Mouse (Mus musculus) erythroblast, embryonic 14.5 days (primary cell): ENCODE measurements around the gene Gm10382. TPM values are rescaled to one million over a fixed set of nuclear protein-coding genes. Genes with fewer than 3 reads are reported as not detected.

Experiments
- H3K27me3 ChIP-seq: 2 replicates; pipeline ENCODE4 v1.6.1; 2012; ENCODE audit warnings: inconsistent platforms; ENCODE audit not compliant: control insufficient read depth
- H3K36me3 ChIP-seq: 2 replicates; pipeline ENCODE4 v1.6.1; 2012; ENCODE audit warnings: mild to moderate bottlenecking, inconsistent platforms; ENCODE audit not compliant: control insufficient read depth
- H3K4me1 ChIP-seq: 2 replicates; pipeline ENCODE4 v1.6.1; 2012; ENCODE audit warnings: inconsistent platforms; ENCODE audit not compliant: control insufficient read depth
- H3K4me3 ChIP-seq: replicated peaks from 2 replicates; pipeline ENCODE3; 2012; ENCODE audit warnings: moderate library complexity, mild to moderate bottlenecking, inconsistent platforms
- H3K9me3 ChIP-seq: 2 replicates; pipeline ENCODE4 v1.6.1; 2012; ENCODE audit warnings: low read length, inconsistent platforms, mixed read lengths; ENCODE audit not compliant: control insufficient read depth
- GATA1 ChIP-seq: IDR thresholded peaks from 2 replicates; pipeline ENCODE4 v1.6.1; 2012; ENCODE audit warnings: low read length, inconsistent platforms, mixed read lengths
- TAL1 ChIP-seq: IDR thresholded peaks from 3 replicates; pipeline ENCODE4 v1.6.1; 2012; ENCODE audit warnings: low read length, inconsistent platforms, mixed read lengths
- polyA plus RNA-seq: library from polyadenylated mRNA; stranded (reverse); fragments of >175 nt; gene quantifications from 2 replicates; pipeline ENCODE4 v1.2.3, GENCODE M21; 2012

Gene Gm10382
- polyA plus RNA-seq, 1 experiment = 0.06 TPM

GRCm38 (mm10) chr5:125402991-125403390 is 13.9 kb downstream of the Gm10382 start:
- no peak for TF ChIP-seq GATA1
- TF ChIP-seq TAL1 = no peak
- H3K9me3 ChIP-seq = no peaks in the 10 kb centered on the region; the same call in 1 of the 2 replicates
- H3K4me1 ChIP-seq = peaks cover 45% of the 10 kb centered on the region
- no peak overlapping the region for H3K4me3 ChIP-seq
- H3K36me3 ChIP-seq = no peaks in the 10 kb centered on the region
- H3K27me3 ChIP-seq = peaks cover 60% of the 10 kb centered on the region

- H3K4me1 ChIP-seq = peaks cover 53% of the 10 kb centered on the region
- H3K36me3 ChIP-seq = no peaks in the 10 kb centered on the region
- peaks cover 52% of the 10 kb centered on the region for H3K27me3 ChIP-seq
- peak overlapping the region; percentile 67 for H3K4me3 ChIP-seq
- no peaks in the 10 kb centered on the region; the same call in 1 of the 2 replicates for H3K9me3 ChIP-seq
- TF ChIP-seq TAL1 (no peak), GATA1 (no peak)
Measured at GRCm38 (mm10) chr5:125403481-125404465, 14.7 kb downstream of the Gm10382 start.

- no peak for TF ChIP-seq TAL1
- no peak for TF ChIP-seq GATA1
- no peaks in the 10 kb centered on the region; the same call in 1 of the 2 replicates for H3K9me3 ChIP-seq
- peaks cover 60% of the 10 kb centered on the region for H3K4me1 ChIP-seq
- no peaks in the 10 kb centered on the region for H3K36me3 ChIP-seq
- H3K27me3 ChIP-seq = peaks cover 45% of the 10 kb centered on the region
- H3K4me3 ChIP-seq = peak overlapping the region; percentile 67
Measured at GRCm38 (mm10) chr5:125404536-125404902, 15.4 kb downstream of the Gm10382 start.

GRCm38 (mm10) chr5:125404903-125405545 is 15.9 kb downstream of the Gm10382 start:
- peaks cover 65% of the 10 kb centered on the region for H3K4me1 ChIP-seq
- TF ChIP-seq GATA1 (no peak), TAL1 (no peak)
- H3K27me3 ChIP-seq = peaks cover 40% of the 10 kb centered on the region
- H3K9me3 ChIP-seq = no peaks in the 10 kb centered on the region; the same call in 1 of the 2 replicates
- no peaks in the 10 kb centered on the region for H3K36me3 ChIP-seq
- H3K4me3 ChIP-seq = peak overlapping the region; percentile 67

- peaks cover 33% of the 10 kb centered on the region for H3K27me3 ChIP-seq
- H3K4me1 ChIP-seq = peaks cover 72% of the 10 kb centered on the region
- TF ChIP-seq GATA1 (no peak), TAL1 (no peak)
- no peaks in the 10 kb centered on the region; the same call in 1 of the 2 replicates for H3K9me3 ChIP-seq
- no peaks in the 10 kb centered on the region for H3K36me3 ChIP-seq
- H3K4me3 ChIP-seq = peak overlapping the region; percentile 67
Measured at GRCm38 (mm10) chr5:125405546-125406248, 16.6 kb downstream of the Gm10382 start.

- Histone ChIP-seq H3K9me3 (no peaks in the 10 kb centered on the region; the same call in 1 of the 2 replicates), H3K27me3 (peaks cover 25% of the 10 kb centered on the region), H3K4me3 (peak overlapping the region; percentile 67), H3K4me1 (peaks cover 72% of the 10 kb centered on the region), H3K36me3 (no peaks in the 10 kb centered on the region)
- no peak for TF ChIP-seq TAL1
- no peak for TF ChIP-seq GATA1
Measured at GRCm38 (mm10) chr5:125406322-125407016, 17.3 kb downstream of the Gm10382 start.

- TF ChIP-seq GATA1 (no peak), TAL1 (no peak)
- peak overlapping the region; percentile 67 for H3K4me3 ChIP-seq
- no peaks in the 10 kb centered on the region; the same call in 1 of the 2 replicates for H3K9me3 ChIP-seq
- no peaks in the 10 kb centered on the region for H3K36me3 ChIP-seq
- H3K4me1 ChIP-seq = peaks cover 77% of the 10 kb centered on the region
- peaks cover 18% of the 10 kb centered on the region for H3K27me3 ChIP-seq
Measured at GRCm38 (mm10) chr5:125407020-125407830, 18.1 kb downstream of the Gm10382 start.
